Mouse (Mus musculus) hindbrain, embryonic 11.5 days (tissue): ENCODE data around the gene Efcab2. TPM values are rescaled to one million over a fixed set of nuclear protein-coding genes. Genes with fewer than 3 reads are reported as not detected.

Experiments used
- ATAC-seq: fragments of 200-750 bp; cut with Nextera tagmentation; 2 replicates; pipeline ENCODE4 v1.8.0; 2017; ENCODE audit warnings: mild to moderate bottlenecking, moderate TSS enrichment, moderate library complexity; ENCODE audit not compliant: low FRiP score
- DNase-seq: peaks from one replicate; pipeline ENCODE4 v3.0.0-alpha.2; 2015; ENCODE audit warnings: low spot score
- H3K27ac ChIP-seq: fragments of 300-500 bp; sonication (generic); 2 replicates; pipeline ENCODE4 v1.5.1; 2014; ENCODE audit warnings: mild to moderate bottlenecking, low read depth, low read length
- H3K27me3 ChIP-seq: fragments of 300-500 bp; sonication (generic); 2 replicates; pipeline ENCODE4 v1.6.1; 2014; ENCODE audit warnings: mild to moderate bottlenecking, low read length, moderate library complexity, mixed read lengths; ENCODE audit not compliant: control insufficient read depth, insufficient read depth
- H3K36me3 ChIP-seq: fragments of 300-500 bp; sonication (generic); 2 replicates; pipeline ENCODE4 v1.6.1; 2014; ENCODE audit warnings: mild to moderate bottlenecking, low read length, moderate library complexity, mixed read lengths; ENCODE audit not compliant: control insufficient read depth, insufficient read depth
- H3K4me1 ChIP-seq: fragments of 300-500 bp; sonication (generic); replicated peaks from 2 replicates; pipeline ENCODE4 v1.6.1; 2014; ENCODE audit warnings: low read length, mixed read lengths; ENCODE audit not compliant: control insufficient read depth, insufficient read depth
- H3K4me2 ChIP-seq: fragments of 300-500 bp; sonication (generic); replicated peaks from 2 replicates; pipeline ENCODE4 v1.6.1; 2014; ENCODE audit warnings: mild to moderate bottlenecking, low read depth, low read length
- H3K4me3 ChIP-seq: fragments of 300-500 bp; sonication (generic); 2 replicates; pipeline ENCODE4 v1.5.1; 2014; ENCODE audit warnings: low read depth, low read length
- H3K9ac ChIP-seq: fragments of 300-500 bp; sonication (generic); 2 replicates; pipeline ENCODE4 v1.6.1; 2014; ENCODE audit warnings: low read depth, low read length
- H3K9me3 ChIP-seq: fragments of 300-500 bp; sonication (generic); 2 replicates; pipeline ENCODE4 v1.6.1; 2016; ENCODE audit warnings: low read length; ENCODE audit not compliant: control insufficient read depth
- WGBS: fragments of 180-500 bp; shearing (Covaris S2); extraction: QIAGEN DNeasy Blood & Tissue Kit; methylation state at CpG from one replicate; pipeline ENCODE4 v1.1.7; 2014; 5-methylcytosine and 5-hydroxymethylcytosine counted together
- polyA plus RNA-seq: library from polyadenylated mRNA; unstranded; fragments of >200 nt; fragmentation: Nextera tagmentation; extraction: Ambion mirVana; gene quantifications from 2 replicates; pipeline ENCODE4 v1.2.1, GENCODE M21; 2014

The Efcab2 gene
- polyA plus RNA-seq, 1 experiment from 2014 or later: 8.3 TPM

GRCm38 (mm10) chr1:178528431-178529351, 122.8 kb downstream of the Efcab2 start, which contains the start of gene Kif26b:
Gene Kif26b, plus strand, starts transcription at chr1:178529125.
- no peaks in the 10 kb centered on the region for H3K9me3 ChIP-seq
- peak within 1 kb of the TSS; percentile 62 for H3K9ac ChIP-seq
- ATAC-seq: peak; percentile 54
- peaks cover 20% of the 10 kb centered on the region for H3K27me3 ChIP-seq
- H3K36me3 ChIP-seq: no peaks in the 10 kb centered on the region
- H3K4me2 ChIP-seq: peak within 1 kb of the TSS; percentile 100
- H3K4me1 ChIP-seq: peaks cover 7% of the 10 kb centered on the region; the same call in 1 of the 2 replicates
- H3K4me3 ChIP-seq: peak within 1 kb of the TSS; percentile 60
- DNase-seq: peak; percentile 74
- WGBS: under 1% methylated on average over 88 of the region's 92 CpGs
- H3K27ac ChIP-seq: peak within 1 kb of the TSS; percentile 66

GRCm38 (mm10) chr1:178529512-178530300, 123.8 kb downstream of the Efcab2 start:
- Histone ChIP-seq H3K4me2 (peak overlapping the region; percentile 100), H3K9ac (peak overlapping the region; percentile 62), H3K27ac (peak overlapping the region; percentile 66; the same call in 1 of the 2 replicates), H3K9me3 (no peaks in the 10 kb centered on the region), H3K27me3 (peaks cover 20% of the 10 kb centered on the region), H3K36me3 (no peaks in the 10 kb centered on the region), H3K4me3 (peak overlapping the region; percentile 60), H3K4me1 (peaks cover 7% of the 10 kb centered on the region; the same call in 1 of the 2 replicates)
- ATAC-seq (peak; percentile 3), DNase-seq (peak; percentile 65)
- under 1% methylated on average over 37 of the region's 38 CpGs for WGBS

GRCm38 (mm10) chr1:178530301-178531078, 124.6 kb downstream of the Efcab2 start:
- Histone ChIP-seq H3K27me3 (peaks cover 20% of the 10 kb centered on the region), H3K27ac (no peak overlapping the region)

More at GRCm38 (mm10) chr1:178530301-178531078, 124.6 kb downstream of the Efcab2 start:
- ATAC-seq (peak; percentile 38), DNase-seq (peak; percentile 87)
- peak overlapping the region; percentile 62 for H3K9ac ChIP-seq
- WGBS: under 1% methylated on average over 49 of the region's 62 CpGs
- peak overlapping the region; percentile 100 for H3K4me2 ChIP-seq
- peaks cover 7% of the 10 kb centered on the region; the same call in 1 of the 2 replicates for H3K4me1 ChIP-seq
- peak overlapping the region; percentile 60 for H3K4me3 ChIP-seq
- H3K36me3 ChIP-seq: no peaks in the 10 kb centered on the region
- H3K9me3 ChIP-seq: no peaks in the 10 kb centered on the region

Other genes with a start within 250 kb of the Efcab2 start
- 15.9 and 18.2 TPM in 2 replicates for gene Desi2, start 218.7 kb upstream of the Efcab2 start, polyA plus RNA-seq
- 111 and 123 TPM in 2 replicates for gene Cox20, start 87.0 kb upstream of the Efcab2 start, polyA plus RNA-seq
- 828 and 847 TPM in 2 replicates for gene Hnrnpu, start 68.3 kb upstream of the Efcab2 start, polyA plus RNA-seq
- 5.7 and 6.5 TPM in 2 replicates for gene Kif26b, start 123.0 kb downstream of the Efcab2 start, polyA plus RNA-seq